Mouse (Mus musculus) ES-Bruce4 (cell line): ENCODE measurements around the gene Wdr43.
A peak's percentile ranks its signal among the peaks of the same experiment; 100 is the strongest.

Source experiments
- CTCF ChIP-seq: IDR thresholded peaks from one replicate; pipeline ENCODE4 v1.8.1; 2011; ENCODE audit warnings: low read depth, low read length
- EP300 ChIP-seq: IDR thresholded peaks from 2 replicates; pipeline ENCODE4 v1.6.1; 2011; ENCODE audit warnings: low read depth, low read length; ENCODE audit not compliant: insufficient read depth

GRCm38 (mm10) chr17:71671840-71672546, 56.3 kb downstream of the Wdr43 start:
- TF ChIP-seq CTCF (peak; percentile 60), EP300 (no peak)
